Mouse (Mus musculus) brain, embryonic 14.5 days (tissue): ENCODE data around the gene Pde10a.

Experiments
- CTCF ChIP-seq: fragments of 200-500 bp; IDR thresholded peaks from 2 replicates; pipeline ENCODE4 v1.5.1; 2012; ENCODE audit warnings: inconsistent platforms, mild to moderate bottlenecking, moderate library complexity, borderline replicate concordance; ENCODE audit not compliant: insufficient read depth, insufficient read length; ENCODE audit errors: extremely low read depth
- POLR2A ChIP-seq: fragments of 200-500 bp; IDR thresholded peaks from 2 replicates; pipeline ENCODE4 v1.6.1; 2012; ENCODE audit warnings: mild to moderate bottlenecking, inconsistent platforms, borderline replicate concordance; ENCODE audit not compliant: poor library complexity, insufficient read depth, insufficient read length, severe bottlenecking; ENCODE audit errors: extremely low read depth

DNA sequence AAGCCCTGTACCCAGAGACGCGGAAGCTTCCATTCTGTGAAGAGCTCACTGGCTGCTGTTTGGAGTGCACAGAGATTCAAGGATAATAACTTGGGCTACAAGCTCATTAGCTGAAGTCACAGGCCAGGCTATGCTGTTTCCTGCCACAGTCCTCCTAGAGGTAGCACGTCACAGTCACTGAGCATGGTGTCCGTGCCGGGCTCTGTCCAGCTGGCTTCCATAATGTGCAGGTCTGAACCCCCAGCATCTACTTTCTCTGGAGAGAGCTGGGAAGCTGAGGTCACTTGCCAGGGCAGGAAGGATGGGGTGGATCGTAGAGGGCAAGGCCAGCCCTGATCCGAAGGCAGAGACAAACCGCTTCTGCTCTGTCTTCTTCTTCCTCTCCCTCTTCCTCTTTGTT lies 262.6 kb downstream of the Pde10a start:
- TF ChIP-seq POLR2A, result no peak
- TF ChIP-seq CTCF, result no peak
